22 mouse cellular contexts compared by ENCODE assay signal in the genomic region with DNA sequence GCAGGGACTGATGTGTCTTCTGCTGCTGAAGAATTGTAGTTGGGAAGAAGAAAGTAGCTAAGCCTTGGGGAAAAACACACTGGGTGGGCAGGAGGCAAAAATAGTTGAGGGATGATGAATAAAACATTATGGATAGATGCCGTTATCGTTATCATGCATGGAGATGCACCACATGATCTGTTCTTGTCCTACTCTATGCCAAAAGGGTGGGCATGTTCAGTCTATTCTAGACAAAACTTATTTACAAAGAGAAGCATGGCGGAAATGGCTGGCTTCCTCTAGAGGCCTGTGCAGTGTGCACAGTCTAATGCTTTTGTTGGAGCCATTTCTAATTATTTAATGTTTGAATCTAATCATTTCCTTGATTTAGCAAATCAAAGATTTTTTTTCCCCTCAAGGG.
A peak's percentile ranks its signal among the peaks of the same experiment; 100 is the strongest.
DNase-seq lines count a peak whose midpoint lies in the region; ATAC-seq lines count a peak whose summit lies in the region.
"Had no signal": no experiment of that assay in that cellular context is flagged by ENCODE, and none has a peak within 500 bp of the region (broad histone marks: within the 10 kb centered on the region; RNA-seq: fewer than 3 reads in every experiment).

No protein-coding gene starts in this region.

- WGBS in forebrain, embryonic 16.5 days, result 55% methylated on average over 3 of the region's 3 CpGs
- WGBS in forebrain, embryonic 11.5 days, result 81% methylated on average over 3 of the region's 3 CpGs

- no peaks in the 10 kb centered on the region for H3K36me3 ChIP-seq in forebrain, embryonic 16.5 days (ENCODE audit: control insufficient read depth, insufficient read depth)
- no peaks in the 10 kb centered on the region for H3K36me3 ChIP-seq in forebrain, embryonic 11.5 days (ENCODE audit: control insufficient read depth, insufficient read depth, low read length)
- H3K36me3 ChIP-seq: forebrain, embryonic 15.5 days; G1E; hindbrain, embryonic 10.5 days; hindbrain, embryonic 15.5 days; limb, embryonic 13.5 days had no signal

- H3K27ac ChIP-seq in forebrain, embryonic 16.5 days (ENCODE audit: low read length), result no peak overlapping the region
- no peak overlapping the region for H3K27ac ChIP-seq in forebrain, embryonic 11.5 days (ENCODE audit: low read depth, low read length)
- H3K27ac ChIP-seq: forebrain, embryonic 15.5 days; hindbrain, embryonic 15.5 days; limb, embryonic 13.5 days had no signal

- H3K4me2 ChIP-seq in forebrain, embryonic 16.5 days (ENCODE audit: low read length), result no peak overlapping the region
- no peak overlapping the region for H3K4me2 ChIP-seq in forebrain, embryonic 11.5 days (ENCODE audit: low read depth, low read length, severe bottlenecking)
- H3K4me2 ChIP-seq: forebrain, embryonic 15.5 days; hindbrain, embryonic 15.5 days; limb, embryonic 13.5 days; liver, embryonic 11.5 days had no signal

- no peak for DNase-seq in forebrain, embryonic 11.5 days (ENCODE audit: low spot score)
- DNase-seq in lung, postnatal 10 days, result peak; percentile 21
- no peak for DNase-seq in lung, postnatal 14 days
- DNase-seq in right cerebral cortex, postnatal 25 days, result peak; percentile 8
- no peak for DNase-seq in right cerebral cortex, postnatal 4 days
- DNase-seq in adipocyte (ENCODE audit: low spot score), result no peak
- DNase-seq: adrenal gland, postnatal 14 days; gastrocnemius, postnatal 14 days; kidney, adult 11 months; spleen, adult 18-20 months; thymus, adult 2 months; thymus, postnatal 4 days had no signal

- H3K4me3 ChIP-seq in forebrain, embryonic 16.5 days (replicated peaks; ENCODE audit: low read length), result no peak overlapping the region
- H3K4me3 ChIP-seq in forebrain, embryonic 11.5 days (ENCODE audit: low read depth, low read length), result no peak overlapping the region
- H3K4me3 ChIP-seq: erythroblast, embryonic 14.5 days; forebrain, embryonic 15.5 days; hindbrain, embryonic 10.5 days; hindbrain, embryonic 15.5 days; limb, embryonic 13.5 days had no signal

- no peak overlapping the region for H3K9ac ChIP-seq in forebrain, embryonic 16.5 days (replicated peaks; ENCODE audit: low read depth, low read length)
- no peak overlapping the region for H3K9ac ChIP-seq in forebrain, embryonic 11.5 days (ENCODE audit: low read length)
- H3K9ac ChIP-seq: forebrain, embryonic 15.5 days; hindbrain, embryonic 15.5 days; limb, embryonic 13.5 days had no signal

- peaks cover 6% of the 10 kb centered on the region for H3K4me1 ChIP-seq in forebrain, embryonic 16.5 days (replicated peaks; ENCODE audit: control insufficient read depth, insufficient read depth, low read length)
- peaks cover 12% of the 10 kb centered on the region; the same call in 1 of the 2 replicates for H3K4me1 ChIP-seq in forebrain, embryonic 11.5 days (replicated peaks; ENCODE audit: control insufficient read depth, insufficient read depth, low read length)
- H3K4me1 ChIP-seq: limb, embryonic 13.5 days had no signal

- no peaks in the 10 kb centered on the region for H3K27me3 ChIP-seq in forebrain, embryonic 16.5 days (replicated peaks; ENCODE audit: control insufficient read depth, insufficient read depth, low read length)
- H3K27me3 ChIP-seq in forebrain, embryonic 11.5 days (ENCODE audit: control insufficient read depth, insufficient read depth, low read length), result no peaks in the 10 kb centered on the region
- H3K27me3 ChIP-seq: forebrain, embryonic 15.5 days; hindbrain, embryonic 15.5 days; Patski had no signal

- H3K9me3 ChIP-seq in forebrain, embryonic 16.5 days (ENCODE audit: control insufficient read depth, low read length), result no peaks in the 10 kb centered on the region
- no peaks in the 10 kb centered on the region for H3K9me3 ChIP-seq in forebrain, embryonic 11.5 days (ENCODE audit: control insufficient read depth, low read length)
- H3K9me3 ChIP-seq: forebrain, embryonic 15.5 days; hindbrain, embryonic 10.5 days; hindbrain, embryonic 15.5 days; limb, embryonic 13.5 days had no signal

- ATAC-seq in forebrain, embryonic 16.5 days, result peak; percentile 78
- ATAC-seq in forebrain, embryonic 11.5 days (replicated peaks; ENCODE audit: low FRiP score), result no peak
- ATAC-seq: inflammation-experienced regulatory T-cells, adult 6 months had no signal

Comparison
In these comparisons a context has a peak if more than half of its experiments do, and no peak if none do; other contexts are left out.
1. DNase-seq: peak in lung, postnatal 10 days (single experiment) and right cerebral cortex, postnatal 25 days (single experiment); none in forebrain, embryonic 11.5 days (single experiment), lung, postnatal 14 days (single experiment), right cerebral cortex, postnatal 4 days (single experiment) and adipocyte (single experiment).